Mouse (Mus musculus): ENCODE data around the gene Ccn2. TPM values are rescaled to one million over a fixed set of nuclear protein-coding genes. Genes with fewer than 3 reads are reported as not detected.

Ccn2 gene
- 1.4 and 3.3 TPM in 2 replicates for polyA plus RNA-seq (2014; fragmentation: Nextera tagmentation; extraction: Ambion mirVana)

- no peaks in the 10 kb centered on the region for H3K36me3 ChIP-seq (replicated peaks; ENCODE audit: control insufficient read depth, insufficient read depth)
- peak within 1 kb of the TSS; percentile 50 for H3K4me3 ChIP-seq (replicated peaks; ENCODE audit: low read length)
- WGBS, result under 1% methylated on average over 53 of the region's 53 CpGs
- ATAC-seq (ENCODE audit: low FRiP score) (peak; percentile 92), DNase-seq (ENCODE audit: low spot score) (peak; percentile 66)
- H3K9me3 ChIP-seq (ENCODE audit: control insufficient read depth, low read length), result no peaks in the 10 kb centered on the region
- H3K27me3 ChIP-seq (ENCODE audit: control insufficient read depth, insufficient read depth, low read length), result no peaks in the 10 kb centered on the region
- H3K4me2 ChIP-seq (replicated peaks), result peak within 1 kb of the TSS; percentile 56
- H3K4me1 ChIP-seq (replicated peaks; ENCODE audit: control insufficient read depth, insufficient read depth, low read length), result no peaks in the 10 kb centered on the region; the same call in 1 of the 2 replicates
- peak within 1 kb of the TSS; percentile 64 for H3K9ac ChIP-seq
- H3K27ac ChIP-seq, result peak within 1 kb of the TSS; percentile 57
These were observed at the start of gene Ccn2 for GRCm38 (mm10) chr10:24595250-24596002. Gene Ccn2 (plus strand): TSS chr10:24595442.

GRCm38 (mm10) chr10:24552870-24553269 is 42.4 kb upstream of the Ccn2 start:
- Histone ChIP-seq H3K4me3 (replicated peaks; ENCODE audit: low read length) (no peak overlapping the region), H3K27ac (no peak overlapping the region), H3K27me3 (ENCODE audit: control insufficient read depth, insufficient read depth, low read length) (no peaks in the 10 kb centered on the region), H3K36me3 (replicated peaks; ENCODE audit: control insufficient read depth, insufficient read depth) (no peaks in the 10 kb centered on the region), H3K9me3 (ENCODE audit: control insufficient read depth, low read length) (no peaks in the 10 kb centered on the region), H3K4me1 (replicated peaks; ENCODE audit: control insufficient read depth, insufficient read depth, low read length) (no peaks in the 10 kb centered on the region), H3K4me2 (replicated peaks) (no peak overlapping the region), H3K9ac (no peak overlapping the region)
- 96% methylated on average over 1 of the region's 1 CpGs for WGBS
- DNase-seq (ENCODE audit: low spot score) (no peak), ATAC-seq (ENCODE audit: low FRiP score) (no peak)

- whole genome bisulfite sequencing, result 83% methylated on average over 2 of the region's 2 CpGs
- no peak overlapping the region for H3K27ac ChIP-seq
- H3K4me3 ChIP-seq (replicated peaks; ENCODE audit: low read length), result no peak overlapping the region
- no peaks in the 10 kb centered on the region for H3K9me3 ChIP-seq (ENCODE audit: control insufficient read depth, low read length)
- H3K27me3 ChIP-seq (ENCODE audit: control insufficient read depth, insufficient read depth, low read length), result no peaks in the 10 kb centered on the region
- DNase-seq (ENCODE audit: low spot score), result no peak
- H3K4me1 ChIP-seq (replicated peaks; ENCODE audit: control insufficient read depth, insufficient read depth, low read length), result no peaks in the 10 kb centered on the region
- H3K9ac ChIP-seq, result no peak overlapping the region
- no peak overlapping the region for H3K4me2 ChIP-seq (replicated peaks)
- ATAC-seq (ENCODE audit: low FRiP score), result no peak
- no peaks in the 10 kb centered on the region for H3K36me3 ChIP-seq (replicated peaks; ENCODE audit: control insufficient read depth, insufficient read depth)
These were observed 41.2 kb upstream of the Ccn2 start for GRCm38 (mm10) chr10:24554091-24554490.

GRCm38 (mm10) chr10:24558366-24558765 is 36.9 kb upstream of the Ccn2 start:
- Histone ChIP-seq H3K36me3 (replicated peaks; ENCODE audit: control insufficient read depth, insufficient read depth) (no peaks in the 10 kb centered on the region), H3K4me3 (replicated peaks; ENCODE audit: low read length) (no peak overlapping the region), H3K9me3 (ENCODE audit: control insufficient read depth, low read length) (no peaks in the 10 kb centered on the region), H3K27me3 (ENCODE audit: control insufficient read depth, insufficient read depth, low read length) (no peaks in the 10 kb centered on the region), H3K27ac (no peak overlapping the region), H3K4me2 (replicated peaks) (no peak overlapping the region), H3K4me1 (replicated peaks; ENCODE audit: control insufficient read depth, insufficient read depth, low read length) (no peaks in the 10 kb centered on the region), H3K9ac (no peak overlapping the region)
- WGBS, result 56% methylated on average over 2 of the region's 2 CpGs
- DNase-seq (ENCODE audit: low spot score), result no peak
- ATAC-seq (ENCODE audit: low FRiP score), result no peak

GRCm38 (mm10) chr10:24569691-24570420 is 25.4 kb upstream of the Ccn2 start:
- Histone ChIP-seq H3K4me2 (replicated peaks) (no peak overlapping the region), H3K4me1 (replicated peaks; ENCODE audit: control insufficient read depth, insufficient read depth, low read length) (no peaks in the 10 kb centered on the region), H3K4me3 (replicated peaks; ENCODE audit: low read length) (no peak overlapping the region), H3K27me3 (ENCODE audit: control insufficient read depth, insufficient read depth, low read length) (no peaks in the 10 kb centered on the region), H3K9me3 (ENCODE audit: control insufficient read depth, low read length) (no peaks in the 10 kb centered on the region), H3K36me3 (replicated peaks; ENCODE audit: control insufficient read depth, insufficient read depth) (no peaks in the 10 kb centered on the region), H3K9ac (no peak overlapping the region), H3K27ac (no peak overlapping the region)
- ATAC-seq (ENCODE audit: low FRiP score) (no peak), DNase-seq (ENCODE audit: low spot score) (no peak)
- 85% methylated on average over 2 of the region's 2 CpGs for WGBS

GRCm38 (mm10) chr10:24572044-24572960 is 22.9 kb upstream of the Ccn2 start:
- H3K27ac ChIP-seq, result no peak overlapping the region
- no peaks in the 10 kb centered on the region for H3K4me1 ChIP-seq (replicated peaks; ENCODE audit: control insufficient read depth, insufficient read depth, low read length)
- H3K4me3 ChIP-seq (replicated peaks; ENCODE audit: low read length), result no peak overlapping the region
- no peak for ATAC-seq (ENCODE audit: low FRiP score)
- no peaks in the 10 kb centered on the region for H3K9me3 ChIP-seq (ENCODE audit: control insufficient read depth, low read length)
- DNase-seq (ENCODE audit: low spot score), result no peak
- H3K4me2 ChIP-seq (replicated peaks), result no peak overlapping the region
- H3K36me3 ChIP-seq (replicated peaks; ENCODE audit: control insufficient read depth, insufficient read depth), result no peaks in the 10 kb centered on the region
- 61% methylated on average over 4 of the region's 4 CpGs for WGBS
- no peak overlapping the region for H3K9ac ChIP-seq
- no peaks in the 10 kb centered on the region for H3K27me3 ChIP-seq (ENCODE audit: control insufficient read depth, insufficient read depth, low read length)

- no peak for DNase-seq (ENCODE audit: low spot score)
These were observed 21.8 kb upstream of the Ccn2 start for GRCm38 (mm10) chr10:24573484-24573883.

GRCm38 (mm10) chr10:24581076-24581475 is 14.2 kb upstream of the Ccn2 start:
- DNase-seq (ENCODE audit: low spot score) (no peak), ATAC-seq (ENCODE audit: low FRiP score) (no peak)
- Histone ChIP-seq H3K4me2 (replicated peaks) (no peak overlapping the region), H3K4me3 (replicated peaks; ENCODE audit: low read length) (no peak overlapping the region), H3K27me3 (ENCODE audit: control insufficient read depth, insufficient read depth, low read length) (no peaks in the 10 kb centered on the region), H3K36me3 (replicated peaks; ENCODE audit: control insufficient read depth, insufficient read depth) (no peaks in the 10 kb centered on the region), H3K9me3 (ENCODE audit: control insufficient read depth, low read length) (no peaks in the 10 kb centered on the region), H3K9ac (no peak overlapping the region), H3K4me1 (replicated peaks; ENCODE audit: control insufficient read depth, insufficient read depth, low read length) (no peaks in the 10 kb centered on the region), H3K27ac (no peak overlapping the region)
- WGBS, result 81% methylated on average over 3 of the region's 3 CpGs

More at GRCm38 (mm10) chr10:24573484-24573883, 21.8 kb upstream of the Ccn2 start:
- Histone ChIP-seq H3K4me1 (replicated peaks; ENCODE audit: control insufficient read depth, insufficient read depth, low read length) (no peaks in the 10 kb centered on the region), H3K9ac (no peak overlapping the region), H3K27me3 (ENCODE audit: control insufficient read depth, insufficient read depth, low read length) (no peaks in the 10 kb centered on the region), H3K4me2 (replicated peaks) (no peak overlapping the region), H3K9me3 (ENCODE audit: control insufficient read depth, low read length) (no peaks in the 10 kb centered on the region), H3K27ac (no peak overlapping the region), H3K4me3 (replicated peaks; ENCODE audit: low read length) (no peak overlapping the region), H3K36me3 (replicated peaks; ENCODE audit: control insufficient read depth, insufficient read depth) (no peaks in the 10 kb centered on the region)
- ATAC-seq (ENCODE audit: low FRiP score), result peak; percentile 53; the same call in 1 of the 2 replicates
- WGBS, result 28% methylated on average over 3 of the region's 3 CpGs

- H3K27ac ChIP-seq, result no peak overlapping the region
- no peaks in the 10 kb centered on the region for H3K36me3 ChIP-seq (replicated peaks; ENCODE audit: control insufficient read depth, insufficient read depth)
- H3K4me3 ChIP-seq (replicated peaks; ENCODE audit: low read length), result no peak overlapping the region
- DNase-seq (ENCODE audit: low spot score) (no peak), ATAC-seq (ENCODE audit: low FRiP score) (no peak)
- H3K4me1 ChIP-seq (replicated peaks; ENCODE audit: control insufficient read depth, insufficient read depth, low read length), result no peaks in the 10 kb centered on the region
- no peaks in the 10 kb centered on the region for H3K9me3 ChIP-seq (ENCODE audit: control insufficient read depth, low read length)
- no peaks in the 10 kb centered on the region for H3K27me3 ChIP-seq (ENCODE audit: control insufficient read depth, insufficient read depth, low read length)
- no peak overlapping the region for H3K4me2 ChIP-seq (replicated peaks)
- H3K9ac ChIP-seq, result no peak overlapping the region
- 86% methylated on average over 4 of the region's 4 CpGs for WGBS
These were observed 6.4 kb upstream of the Ccn2 start for GRCm38 (mm10) chr10:24588824-24589223.
